Mouse (Mus musculus) CH12.LX (cell line): Measurements from ENCODE around the gene Naa16. TPM values are rescaled to one million over a fixed set of nuclear protein-coding genes. Genes with fewer than 3 reads are reported as not detected.

ENCODE experiments used
- DNase-seq: peaks from one replicate; pipeline ENCODE4 v3.0.0-alpha.2; 2013; ENCODE audit errors: extremely low read depth
- H3K27ac ChIP-seq: 2 replicates; pipeline ENCODE4 v1.5.1; 2012; ENCODE audit warnings: low read depth, mild to moderate bottlenecking, control low read depth, moderate library complexity; ENCODE audit not compliant: insufficient read depth
- H3K27me3 ChIP-seq: replicated peaks from 2 replicates; pipeline ENCODE3; 2012; ENCODE audit warnings: inconsistent platforms
- H3K36me3 ChIP-seq, 2 experiments: replicated peaks in 1 of 2; 2 replicates each; pipeline versions ENCODE3 to v1.6.1; 2012; ENCODE audit warnings: inconsistent platforms in 1 of 2, low read length in 1 of 2, mild to moderate bottlenecking in 1 of 2, mixed read lengths in 1 of 2, moderate library complexity in 1 of 2; ENCODE audit not compliant: control insufficient read depth in 1 of 2, insufficient read depth in 1 of 2
- H3K4me1 ChIP-seq, 2 experiments: 2 replicates each; pipeline ENCODE4 v1.6.1; 2012; ENCODE audit warnings: inconsistent platforms in 1 of 2, moderate library complexity in 1 of 2; ENCODE audit not compliant: insufficient read depth in 2 of 2, control insufficient read depth in 1 of 2
- H3K4me2 ChIP-seq: 2 replicates; pipeline ENCODE4 v1.6.1; 2012; ENCODE audit warnings: low read depth, mild to moderate bottlenecking, control low read depth; ENCODE audit not compliant: poor library complexity, insufficient read depth, severe bottlenecking
- H3K4me3 ChIP-seq, 3 experiments: fragments of 150-350 bp in 1 of 3; sonication (generic) in 1 of 3; replicated peaks in 1 of 3; 2 replicates each; pipeline versions ENCODE3 to v1.5.1; 2011 to 2012; ENCODE audit warnings: low read depth in 2 of 3, low read length in 2 of 3, mild to moderate bottlenecking in 2 of 3, moderate library complexity in 2 of 3, control low read depth in 1 of 3, improper control_type of control experiment in 1 of 3, inconsistent platforms in 1 of 3, mixed read lengths in 1 of 3; ENCODE audit not compliant: poor library complexity in 1 of 3
- H3K79me2 ChIP-seq: replicated peaks from 2 replicates; pipeline ENCODE4 v1.6.1; 2012; ENCODE audit warnings: mild to moderate bottlenecking, moderate library complexity; ENCODE audit not compliant: control insufficient read depth, poor library complexity, insufficient read depth, severe bottlenecking; ENCODE audit errors: extremely low read depth
- H3K9ac ChIP-seq: 2 replicates; pipeline ENCODE4 v1.6.1; 2012; ENCODE audit warnings: low read depth, mild to moderate bottlenecking, control low read depth, moderate library complexity; ENCODE audit not compliant: insufficient read depth
- H3K9me3 ChIP-seq: replicated peaks from 2 replicates; pipeline ENCODE3; 2012; ENCODE audit warnings: low read length, inconsistent platforms, mixed read lengths
- BHLHE40 ChIP-seq: IDR thresholded peaks from 2 replicates; pipeline ENCODE4 v1.6.1; 2011; ENCODE audit warnings: mild to moderate bottlenecking, low read depth, low read length, improper control_type of control experiment
- CHD1 ChIP-seq: IDR thresholded peaks from 2 replicates; pipeline ENCODE4 v1.6.1; 2012; ENCODE audit warnings: low read depth, low read length, improper control_type of control experiment, inconsistent platforms
- CTCF ChIP-seq, 2 experiments: IDR thresholded peaks in 1 of 2; conservative IDR thresholded peaks in 1 of 2; 2 replicates each; pipeline ENCODE4 v1.5.1; 2011 to 2012; ENCODE audit warnings: low read depth in 2 of 2, low read length in 2 of 2, improper control_type of control experiment in 1 of 2, inconsistent platforms in 1 of 2, mild to moderate bottlenecking in 1 of 2, moderate library complexity in 1 of 2
- E2F4 ChIP-seq: IDR thresholded peaks from 2 replicates; pipeline ENCODE4 v1.6.1; 2011; ENCODE audit warnings: low read depth, low read length, improper control_type of control experiment; ENCODE audit not compliant: insufficient replicate concordance
- ELF1 ChIP-seq: IDR thresholded peaks from 2 replicates; pipeline ENCODE4 v1.6.1; 2014; ENCODE audit warnings: low read depth, mild to moderate bottlenecking, inconsistent platforms, low read length, improper control_type of control experiment
- EP300 ChIP-seq: IDR thresholded peaks from 2 replicates; pipeline ENCODE4 v1.6.1; 2011; ENCODE audit warnings: low read length, improper control_type of control experiment
- GABPA ChIP-seq: IDR thresholded peaks from 2 replicates; pipeline ENCODE4 v1.6.1; 2012; ENCODE audit warnings: low read depth, low read length, improper control_type of control experiment, inconsistent platforms; ENCODE audit not compliant: insufficient replicate concordance
- IRF4 ChIP-seq: IDR thresholded peaks from 2 replicates; pipeline ENCODE4 v1.6.1; 2014; ENCODE audit warnings: low read depth, mild to moderate bottlenecking, inconsistent platforms, low read length, improper control_type of control experiment
- JUN ChIP-seq: IDR thresholded peaks from 2 replicates; pipeline ENCODE4 v1.6.1; 2011; ENCODE audit warnings: low read depth, mild to moderate bottlenecking, low read length, improper control_type of control experiment, moderate library complexity; ENCODE audit not compliant: insufficient read depth
- MAFK ChIP-seq: IDR thresholded peaks from 2 replicates; pipeline ENCODE4 v1.6.1; 2011; ENCODE audit warnings: low read length, improper control_type of control experiment; ENCODE audit not compliant: insufficient replicate concordance
- MAX ChIP-seq: IDR thresholded peaks from 2 replicates; pipeline ENCODE4 v1.6.1; 2011; ENCODE audit warnings: low read length, improper control_type of control experiment
- MEF2A ChIP-seq: IDR thresholded peaks from 2 replicates; pipeline ENCODE4 v1.6.1; 2014; ENCODE audit warnings: low read depth, mild to moderate bottlenecking, inconsistent platforms, low read length, improper control_type of control experiment, borderline replicate concordance
- NRF1 ChIP-seq: IDR thresholded peaks from 2 replicates; pipeline ENCODE4 v1.6.1; 2014; ENCODE audit warnings: low read depth, mild to moderate bottlenecking, inconsistent platforms, low read length, improper control_type of control experiment, moderate library complexity
- POLR2A ChIP-seq: IDR thresholded peaks from 2 replicates; pipeline ENCODE4 v1.6.1; 2011; ENCODE audit warnings: low read depth, mild to moderate bottlenecking, improper control_type of control experiment, low read length
- POLR2AphosphoS2 ChIP-seq: IDR thresholded peaks from 2 replicates; pipeline ENCODE4 v1.6.1; 2011; ENCODE audit warnings: low read depth, low read length, improper control_type of control experiment
- RAD21 ChIP-seq: IDR thresholded peaks from 2 replicates; pipeline ENCODE4 v1.6.1; 2011; ENCODE audit warnings: low read depth, mild to moderate bottlenecking, low read length, improper control_type of control experiment, moderate library complexity
- RCOR1 ChIP-seq: conservative IDR thresholded peaks from 2 replicates; pipeline ENCODE4 v1.6.1; 2012; ENCODE audit warnings: low read depth, mild to moderate bottlenecking, inconsistent platforms, low read length, improper control_type of control experiment
- SMC3 ChIP-seq: IDR thresholded peaks from 2 replicates; pipeline ENCODE4 v1.6.1; 2011; ENCODE audit warnings: low read depth, low read length, improper control_type of control experiment
- TBP ChIP-seq: conservative IDR thresholded peaks from 2 replicates; pipeline ENCODE4 v1.6.1; 2011; ENCODE audit warnings: low read depth, low read length, improper control_type of control experiment
- UBTF ChIP-seq: IDR thresholded peaks from 2 replicates; pipeline ENCODE4 v1.6.1; 2012; ENCODE audit warnings: low read depth, mild to moderate bottlenecking, inconsistent platforms, low read length, improper control_type of control experiment, moderate library complexity
- ZKSCAN1 ChIP-seq: IDR thresholded peaks from 2 replicates; pipeline ENCODE4 v1.6.1; 2012; ENCODE audit warnings: low read depth, inconsistent platforms, low read length, improper control_type of control experiment, borderline replicate concordance
- ZNF384 ChIP-seq: IDR thresholded peaks from 2 replicates; pipeline ENCODE4 v1.6.1; 2012; ENCODE audit warnings: low read depth, low read length, improper control_type of control experiment, inconsistent platforms
- dilution Hi-C: fragments of 300-500 bp; cut with MboI; formaldehyde crosslinking; loops from 2 replicates; pipeline ENCODE4 v1.14.3; 2020; ENCODE audit warnings: low sequenced_read_pairs; ENCODE audit not compliant: extremely low pct_unique_long_range_greater_than_20kb, extremely low pct_ligation_motif_present
- in situ Hi-C: fragments of 300-500 bp; cut with MboI; formaldehyde crosslinking; loops from 3 replicates; pipeline ENCODE4 v1.14.3; 2019; ENCODE audit warnings: low sequenced_read_pairs, low pct_ligation_motif_present, low pct_unique_long_range_greater_than_20kb, mixed read lengths
- polyA plus RNA-seq: library from polyadenylated mRNA; unstranded; fragments of >175 nt; gene quantifications from 2 replicates; pipeline ENCODE4 v1.2.1, GENCODE M21; 2012; ENCODE audit warnings: low read depth; ENCODE audit not compliant: insufficient read length
- total RNA-seq, 2 experiments: library from RNA; depleted of rRNA; stranded (reverse); fragments of 300-350 nt in 1 of 2; fragments of >200 nt in 1 of 2; gene quantifications; 2 replicates each; pipeline ENCODE4 v1.2.3; 2012 to 2014

Gene Naa16
- total and polyA plus RNA-seq, 3 experiments = 16.4 to 60.0 (median 42.6) TPM

- peaks cover 0 to 3% of the 10 kb centered on the region in 2 experiments; a peak in 1 of 4 replicates for H3K4me1 ChIP-seq
- dilution Hi-C loops = no loop called here
- H3K4me2 ChIP-seq = no peak overlapping the region
- in situ Hi-C loops = no loop called here
- H3K36me3 ChIP-seq = peaks cover 0 to 10% of the 10 kb centered on the region in 2 experiments
- no peak overlapping the region for H3K4me3 ChIP-seq
- no peak for TF ChIP-seq NRF1
- TF ChIP-seq POLR2A = no peak
- TF ChIP-seq RAD21 = peak; percentile 45
- TF ChIP-seq MEF2A = no peak
- TF ChIP-seq UBTF = no peak
- TF ChIP-seq MAFK = no peak
- no peak for TF ChIP-seq GABPA
- TF ChIP-seq CTCF (conservative IDR thresholded peaks at IDR 0.05 in 1 of 2, IDR thresholded peaks at IDR 0.05 in 1 of 2; ENCODE audit: low read depth in 2 of 2, low read length in 2 of 2) = peak; percentile 72
- TF ChIP-seq CHD1 = no peak
- no peak for TF ChIP-seq RCOR1
- no peak for TF ChIP-seq POLR2AphosphoS2
- TF ChIP-seq SMC3 = peak; percentile 67
- no peak for TF ChIP-seq EP300
- 0 out of 2 replicates have a peak, but pooled peaks have one; percentile 11 for TF ChIP-seq ZNF384
- H3K79me2 ChIP-seq = no peaks in the 10 kb centered on the region
- no peak overlapping the region for H3K9ac ChIP-seq
- H3K27me3 ChIP-seq = no peaks in the 10 kb centered on the region
- H3K9me3 ChIP-seq = no peaks in the 10 kb centered on the region
- DNase-seq = peak; percentile 46
- H3K27ac ChIP-seq = no peak overlapping the region
Measured at GRCm38 (mm10) chr14:79327033-79327432, 63.5 kb downstream of the Naa16 start.

- Histone ChIP-seq H3K27ac (no peak overlapping the region), H3K4me3 (no peak overlapping the region), H3K9ac (no peak overlapping the region), H3K27me3 (no peaks in the 10 kb centered on the region), H3K4me1 (peaks cover 0 to 3% of the 10 kb centered on the region in 2 experiments; a peak in 1 of 4 replicates), H3K79me2 (no peaks in the 10 kb centered on the region), H3K4me2 (no peak overlapping the region), H3K36me3 (no peaks in the 10 kb centered on the region), H3K9me3 (no peaks in the 10 kb centered on the region)
- dilution Hi-C loops (no loop called here), in situ Hi-C loops (loop anchor here (5.0 kb wide), 1 partner anchor 657 kb away; no protein-coding TSS in a partner anchor)
- TF ChIP-seq NRF1 = no peak
- no peak for TF ChIP-seq ZKSCAN1
- TF ChIP-seq UBTF = no peak
- TF ChIP-seq ELF1 = no peak
- TF ChIP-seq IRF4 = no peak
- no peak for TF ChIP-seq POLR2A
- TF ChIP-seq TBP = no peak
- no peak for TF ChIP-seq MAX
- TF ChIP-seq MAFK = no peak
- no peak for TF ChIP-seq EP300
- TF ChIP-seq CHD1 = no peak
- TF ChIP-seq E2F4 = no peak
- TF ChIP-seq JUN = no peak
- no peak for TF ChIP-seq BHLHE40
- DNase-seq = no peak
Measured at GRCm38 (mm10) chr14:79324112-79324840, 66.3 kb downstream of the Naa16 start.
